Mouse (Mus musculus) midbrain, postnatal 0 days (tissue): ENCODE measurements at regions not wholly inside any gene's neighbourhood (a gene's known extent, or its start where the extent isn't known, plus 50 kb on each side); places are given as distances from the start of the nearest gene placed in this dataset.
A peak's percentile ranks its signal among the peaks of the same experiment; 100 is the strongest.
"Not testable (repeated sequence)": the region's sequence is repeated elsewhere in the genome, so short reads cannot be mapped to it uniquely, and the experiment has no call there.

Source experiments
- ATAC-seq: fragments of 200-750 bp; cut with Nextera tagmentation; 2 replicates; pipeline ENCODE4 v1.8.0; 2017; ENCODE audit warnings: moderate number of reproducible peaks, mild to moderate bottlenecking, moderate TSS enrichment, moderate library complexity; ENCODE audit not compliant: low FRiP score
- DNase-seq: peaks from one replicate; pipeline ENCODE4 v3.0.0-alpha.2; 2015; ENCODE audit warnings: low spot score
- H3K27ac ChIP-seq: fragments of 300-500 bp; sonication (generic); 2 replicates; pipeline ENCODE4 v1.5.1; 2014; ENCODE audit warnings: low read depth, mild to moderate bottlenecking, low read length, mixed read lengths
- H3K27me3 ChIP-seq: fragments of 300-500 bp; sonication (generic); 2 replicates; pipeline ENCODE4 v1.6.1; 2014; ENCODE audit warnings: low read length, control low read depth, mixed read lengths; ENCODE audit not compliant: insufficient read depth
- H3K36me3 ChIP-seq: fragments of 300-500 bp; sonication (generic); 2 replicates; pipeline ENCODE4 v1.6.1; 2014; ENCODE audit warnings: low read length, control low read depth, mixed read lengths; ENCODE audit not compliant: insufficient read depth
- H3K4me1 ChIP-seq: fragments of 300-500 bp; sonication (generic); 2 replicates; pipeline ENCODE4 v1.6.1; 2014; ENCODE audit warnings: mild to moderate bottlenecking, control low read depth, antibody characterized with exemption, low read length, mixed read lengths; ENCODE audit not compliant: insufficient read depth
- H3K4me2 ChIP-seq: fragments of 300-500 bp; sonication (generic); 2 replicates; pipeline ENCODE4 v1.6.1; 2014; ENCODE audit warnings: low read depth, mild to moderate bottlenecking, low read length, mixed read lengths; ENCODE audit not compliant: poor library complexity, severe bottlenecking
- H3K4me3 ChIP-seq: fragments of 300-500 bp; sonication (generic); 2 replicates; pipeline ENCODE4 v1.5.1; 2014; ENCODE audit warnings: low read depth, mild to moderate bottlenecking, low read length, moderate library complexity
- H3K9ac ChIP-seq: fragments of 300-500 bp; sonication (generic); replicated peaks from 2 replicates; pipeline ENCODE4 v1.6.1; 2014; ENCODE audit warnings: mild to moderate bottlenecking, low read length, moderate library complexity, mixed read lengths; ENCODE audit not compliant: poor library complexity, severe bottlenecking
- H3K9me3 ChIP-seq: fragments of 300-500 bp; sonication (generic); 2 replicates; pipeline ENCODE4 v1.6.1; 2016; ENCODE audit warnings: low read length, control low read depth
- WGBS: fragments of 180-500 bp; shearing (Covaris S2); extraction: QIAGEN DNeasy Blood & Tissue Kit; methylation state at CpG from one replicate; pipeline ENCODE4 v1.1.7; 2014; 5-methylcytosine and 5-hydroxymethylcytosine counted together

DNA sequence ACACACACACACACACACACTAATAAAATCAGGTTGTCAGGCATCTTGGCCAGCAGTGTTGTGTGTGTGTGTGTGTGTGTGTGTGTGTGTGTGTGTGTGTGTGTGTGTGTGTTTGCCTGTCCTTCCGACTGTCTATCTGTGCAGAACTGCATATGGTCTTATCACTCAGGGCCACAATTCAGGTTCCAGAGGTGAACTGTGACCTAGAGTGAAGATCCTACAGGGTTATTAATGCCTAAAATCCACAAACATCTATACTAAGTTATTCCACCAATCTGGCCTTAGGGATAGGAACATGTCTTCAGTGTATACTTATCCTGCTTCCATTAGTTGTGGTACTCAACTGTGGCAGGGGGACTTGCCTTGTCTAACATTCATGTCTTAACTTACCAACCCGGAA is 96.7 kb downstream of the Zfp369 start:
- not testable (repeated sequence) for H3K4me3 ChIP-seq, H3K27me3 ChIP-seq, ATAC-seq, DNase-seq, H3K4me2 ChIP-seq, H3K27ac ChIP-seq, H3K9me3 ChIP-seq, H3K4me1 ChIP-seq, H3K9ac ChIP-seq, H3K36me3 ChIP-seq
- WGBS, result 77% methylated on average over 1 of the region's 2 CpGs

DNA sequence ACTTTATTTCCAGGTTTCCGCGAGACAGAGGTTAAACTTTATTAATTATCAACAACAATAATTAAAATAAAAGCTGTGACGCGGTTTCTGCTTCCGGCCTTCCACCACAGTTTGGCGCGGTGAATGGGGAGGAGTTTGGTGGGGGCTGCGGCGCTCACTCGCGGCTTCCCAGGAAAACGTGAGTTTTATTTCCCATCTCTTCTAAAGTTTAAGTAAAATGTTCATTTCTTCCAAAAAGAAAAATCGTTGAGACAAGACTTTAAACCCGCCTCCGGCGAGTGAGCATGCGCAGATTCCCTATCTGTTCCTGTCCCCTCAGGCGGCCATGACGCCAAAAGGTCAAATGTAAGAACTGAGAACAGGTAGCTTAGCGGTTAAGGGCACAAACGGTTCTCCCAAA is 100.8 kb downstream of the Zfp369 start:
- ATAC-seq, H3K27me3 ChIP-seq, H3K4me3 ChIP-seq, H3K4me1 ChIP-seq, H3K27ac ChIP-seq, H3K9me3 ChIP-seq, H3K4me2 ChIP-seq, DNase-seq, H3K36me3 ChIP-seq, H3K9ac ChIP-seq: not testable (repeated sequence)
- 49% methylated on average over 18 of the region's 21 CpGs for WGBS

DNA sequence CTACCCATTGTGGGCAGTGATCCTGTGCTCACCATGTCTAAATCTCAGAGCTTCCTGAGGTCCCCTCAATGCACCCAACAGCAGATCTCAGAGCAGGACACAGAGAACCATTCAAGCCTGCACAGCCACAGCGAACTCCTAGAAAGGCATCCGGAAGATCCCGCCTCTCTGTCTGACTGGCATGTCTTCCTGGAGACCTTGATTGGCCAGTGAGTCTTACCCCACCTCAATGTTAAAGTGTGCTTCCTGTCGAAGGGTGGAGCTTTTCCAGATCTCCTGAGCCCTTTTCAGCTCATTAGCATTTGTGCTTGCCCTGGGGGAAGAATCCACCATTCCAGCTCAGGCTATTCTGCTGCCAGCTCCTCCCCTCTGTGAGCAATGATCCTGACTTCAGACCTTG is 97.5 kb upstream of the Gm10139 start:
- not testable (repeated sequence) for H3K36me3 ChIP-seq, H3K4me1 ChIP-seq, H3K9me3 ChIP-seq, H3K27ac ChIP-seq, H3K4me2 ChIP-seq, H3K4me3 ChIP-seq, ATAC-seq, H3K27me3 ChIP-seq, DNase-seq, H3K9ac ChIP-seq
- WGBS, result 70% methylated on average over 3 of the region's 4 CpGs

DNA sequence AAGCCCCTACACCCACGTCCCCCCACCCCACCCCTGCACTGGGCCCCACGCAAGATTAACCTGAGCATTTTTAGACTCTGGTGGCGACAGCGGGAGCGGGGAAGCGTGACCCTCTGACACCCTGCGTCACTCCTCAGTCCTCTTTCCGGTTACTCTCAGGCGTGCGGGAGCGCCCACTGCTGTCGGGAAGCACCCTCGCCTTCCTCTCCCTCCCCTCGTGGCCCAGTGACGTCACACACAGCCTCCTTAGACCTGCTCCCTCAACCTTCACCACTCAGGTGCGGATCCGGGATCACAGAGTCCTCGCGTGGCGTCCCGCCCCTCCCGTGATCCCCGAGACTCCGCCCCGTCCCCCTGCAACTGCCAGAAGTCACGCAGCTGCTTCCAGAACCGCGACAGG is 92.3 kb upstream of the Gm10139 start:
- H3K9ac ChIP-seq, H3K27ac ChIP-seq, ATAC-seq, H3K9me3 ChIP-seq, H3K4me3 ChIP-seq, H3K27me3 ChIP-seq, H3K4me1 ChIP-seq, H3K4me2 ChIP-seq, H3K36me3 ChIP-seq: not testable (repeated sequence)
- WGBS, result 9% methylated on average over 21 of the region's 28 CpGs
- DNase-seq, result peak; percentile 2
